Mouse (Mus musculus): ENCODE measurements around the gene Helq. TPM values are rescaled to one million over a fixed set of nuclear protein-coding genes. Genes with fewer than 3 reads are reported as not detected.

Helq gene
- polyA plus RNA-seq, 1 experiment from 2014 or later: 9.6 TPM

GRCm38 (mm10) chr5:100716762-100717161 is 81.6 kb downstream of the Helq start:
- TF ChIP-seq CTCF (IDR thresholded peaks at IDR 0.05; ENCODE audit: low read depth): no peak
- Histone ChIP-seq H3K27ac (no peak overlapping the region), H3K9ac (ENCODE audit: low read depth, low read length) (no peak overlapping the region), H3K36me3 (ENCODE audit: insufficient read depth, low read length) (no peaks in the 10 kb centered on the region), H3K4me2 (ENCODE audit: low read length) (no peak overlapping the region), H3K4me3 (replicated peaks; ENCODE audit: low read depth, low read length) (no peak overlapping the region), H3K4me1 (replicated peaks; ENCODE audit: insufficient read depth, low read length) (peaks cover 7% of the 10 kb centered on the region; the same call in 1 of the 2 replicates), H3K9me3 (replicated peaks; ENCODE audit: low read length) (no peaks in the 10 kb centered on the region), H3K27me3 (ENCODE audit: insufficient read depth, low read length) (no peaks in the 10 kb centered on the region)
- ATAC-seq (replicated peaks; ENCODE audit: low FRiP score, low read depth) (no peak), DNase-seq (ENCODE audit: low spot score) (no peak)
- 97% methylated on average over 15 of the region's 15 CpGs for WGBS

Other genes starting within 250 kb of the Helq start
- gene Plac8, start 226.4 kb downstream of the Helq start, polyA plus RNA-seq (2015; fragmentation: Nextera tagmentation; extraction: Ambion mirVana): 146 and 169 TPM in 2 replicates
- gene Coq2, start 123.5 kb downstream of the Helq start, polyA plus RNA-seq (2015; fragmentation: Nextera tagmentation; extraction: Ambion mirVana): 62.0 and 64.6 TPM in 2 replicates
- gene Hpse, start 78.9 kb downstream of the Helq start, polyA plus RNA-seq (2015; fragmentation: Nextera tagmentation; extraction: Ambion mirVana): 2.2 and 2.4 TPM in 2 replicates
- 187 and 217 TPM in 2 replicates for gene Mrps18c, start within 50 bp of the Helq start, polyA plus RNA-seq (2015; fragmentation: Nextera tagmentation; extraction: Ambion mirVana)
- 24.7 and 25.0 TPM in 2 replicates for gene Abraxas1, start 22.4 kb upstream of the Helq start, polyA plus RNA-seq (2015; fragmentation: Nextera tagmentation; extraction: Ambion mirVana)
- 1.6 and 2.6 TPM in 2 replicates for gene Gpat3, start 47.1 kb upstream of the Helq start, polyA plus RNA-seq (2015; fragmentation: Nextera tagmentation; extraction: Ambion mirVana)

All from kidney, postnatal 0 days (tissue).